Mouse (Mus musculus) ovary, adult 10 weeks (tissue): ENCODE measurements around the gene Cdc37. TPM values are rescaled to one million over a fixed set of nuclear protein-coding genes. Genes with fewer than 3 reads are reported as not detected.

Experiments
- polyA plus RNA-seq: library from polyadenylated mRNA; stranded (reverse); fragments of 350-450 nt; fragmentation: Illumina TruSeq; extraction: RNeasy Lipid Tissue Mini Kit (QIAGEN cat#74804); gene quantifications from one replicate; pipeline ENCODE4 v1.2.3, GENCODE M21; 2014

Gene Cdc37
- 11.9 TPM for polyA plus RNA-seq

GRCm38 (mm10) chr9:21149654-21150419 is at the start of gene Cdc37:
Gene Cdc37, minus strand, starts transcription at chr9:21149982.

GRCm38 (mm10) chr9:21165041-21165951 is 15.5 kb upstream of the Cdc37 start, which contains the start of gene Pde4a:
Gene Pde4a, plus strand, starts transcription at chr9:21165714.

DNA sequence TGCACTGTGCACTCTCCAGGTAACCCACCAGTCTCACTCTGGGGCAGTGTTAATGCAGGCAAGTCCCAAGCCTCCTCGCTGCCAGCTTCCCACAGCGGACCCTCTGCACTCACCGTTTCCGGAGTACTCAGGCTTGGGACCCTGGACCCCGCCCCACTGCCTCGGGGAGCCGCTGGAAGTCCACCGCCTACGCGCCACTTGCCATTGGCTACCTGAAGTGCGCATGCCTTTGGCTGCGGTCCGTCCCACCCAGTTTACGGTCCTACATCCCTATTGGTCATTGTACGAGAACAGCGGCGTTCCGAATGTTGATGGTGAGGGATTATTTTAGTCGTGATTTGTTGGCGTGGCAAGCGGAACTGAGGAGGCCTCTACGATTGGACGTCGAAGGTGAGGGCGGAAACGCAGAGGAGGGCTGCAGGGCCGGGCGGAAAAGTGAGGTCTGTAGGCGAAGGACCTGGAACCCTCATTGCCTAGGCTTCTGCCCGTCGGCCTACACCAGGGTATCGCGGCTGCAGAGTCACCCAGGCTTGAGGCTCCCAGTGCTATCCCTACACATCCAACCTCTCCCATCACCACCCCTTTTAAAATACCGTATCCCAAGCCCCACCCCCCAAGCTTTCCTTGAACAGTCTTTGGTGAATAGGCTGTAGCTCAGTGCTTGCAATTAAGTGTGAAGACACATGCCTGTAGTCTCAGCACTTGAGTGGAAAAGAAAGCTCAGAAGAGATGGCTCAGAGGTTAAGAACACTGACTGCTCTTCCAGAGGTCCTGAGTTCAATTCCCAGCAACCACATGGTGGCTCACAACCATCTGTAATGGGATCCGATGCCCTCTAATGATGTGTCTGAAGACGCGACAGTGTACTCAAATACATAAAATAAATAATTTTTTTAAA is 18.5 kb downstream of the Cdc37 start, which contains the start of gene Tyk2:
TSS of gene Tyk2 (minus strand) at position 185 of the 898 bp plus-strand sequence.

GRCm38 (mm10) chr9:21091707-21092320 is 58.0 kb downstream of the Cdc37 start, which contains the start of the genes Gm38431 and Raver1:
Gene Gm38431, minus strand, starts transcription at chr9:21091997.
Gene Raver1, minus strand, starts transcription at chr9:21092008.

Other genes with a start within 250 kb of the Cdc37 start
- 19.1 TPM for gene Dnmt1, start 190.1 kb downstream of the Cdc37 start, polyA plus RNA-seq
- 1.7 TPM for gene S1pr2, start 173.2 kb downstream of the Cdc37 start, polyA plus RNA-seq
- gene Mrpl4, start 147.2 kb downstream of the Cdc37 start, polyA plus RNA-seq, result 0.63 TPM
- 4.0 TPM for gene Icam1, start 134.0 kb downstream of the Cdc37 start, polyA plus RNA-seq
- gene Icam4, start 120.6 kb downstream of the Cdc37 start, polyA plus RNA-seq, result not detected
- not detected for gene Icam5, start 117.9 kb downstream of the Cdc37 start, polyA plus RNA-seq
- not detected for gene Zglp1, start 82.9 kb downstream of the Cdc37 start, polyA plus RNA-seq
- not detected for gene Gm49373, start 76.9 kb downstream of the Cdc37 start, polyA plus RNA-seq
- gene Fdx1l, start 76.4 kb downstream of the Cdc37 start, polyA plus RNA-seq, result not detected
- gene Gm38431, start 58.0 kb downstream of the Cdc37 start, polyA plus RNA-seq, result 0.54 TPM
- 16.4 TPM for gene Raver1, start 58.0 kb downstream of the Cdc37 start, polyA plus RNA-seq
- gene Tyk2, start 18.7 kb downstream of the Cdc37 start, polyA plus RNA-seq, result 1.4 TPM
- gene Pde4a, start 15.7 kb upstream of the Cdc37 start, polyA plus RNA-seq, result 0.60 TPM
- 9.5 TPM for gene Keap1, start 89.4 kb upstream of the Cdc37 start, polyA plus RNA-seq
- not detected for gene S1pr5, start 98.5 kb upstream of the Cdc37 start, polyA plus RNA-seq
- 0.80 TPM for gene Atg4d, start 115.3 kb upstream of the Cdc37 start, polyA plus RNA-seq
- gene Kri1, start 138.0 kb upstream of the Cdc37 start, polyA plus RNA-seq, result 3.7 TPM
- 3.8 TPM for gene Cdkn2d, start 141.4 kb upstream of the Cdc37 start, polyA plus RNA-seq
- 0.74 TPM for gene Ap1m2, start 162.4 kb upstream of the Cdc37 start, polyA plus RNA-seq
- 27.2 TPM for gene Slc44a2, start 170.7 kb upstream of the Cdc37 start, polyA plus RNA-seq
- gene Ilf3, start 217.9 kb upstream of the Cdc37 start, polyA plus RNA-seq, result 48.9 TPM